Mouse (Mus musculus): ENCODE results near the gene Fsd1l. TPM values are rescaled to one million over a fixed set of nuclear protein-coding genes. Genes with fewer than 3 reads are reported as not detected.

The Fsd1l gene
- total and polyA plus RNA-seq, 2 experiments: 0.05 to 0.74 TPM

GRCm38 (mm10) chr4:53590691-53591447, 40.4 kb upstream of the Fsd1l start:
- TF ChIP-seq CTCF (IDR thresholded peaks at IDR 0.05; ENCODE audit: low read depth, low read length) (no peak), POLR2A (IDR thresholded peaks at IDR 0.05; ENCODE audit: extremely low read depth, insufficient read depth, low read length) (no peak)

GRCm38 (mm10) chr4:53591536-53591935, 39.7 kb upstream of the Fsd1l start:
- Histone ChIP-seq H3K27ac (replicated peaks; ENCODE audit: insufficient read depth, low read depth, low read length) (0 out of 2 replicates have a peak overlapping the region, but pooled peaks have one; percentile 31), H3K27me3 (ENCODE audit: control insufficient read depth, insufficient read depth, low read length) (no peaks in the 10 kb centered on the region), H3K79me2 (ENCODE audit: control insufficient read depth, insufficient read depth, low read length) (no peaks in the 10 kb centered on the region), H3K4me3 (ENCODE audit: insufficient read depth, low read depth, low read length) (no peak overlapping the region), H3K4me1 (ENCODE audit: control insufficient read depth, insufficient read depth, low read length) (peaks cover 11% of the 10 kb centered on the region; the same call in 1 of the 2 replicates), H3K9ac (ENCODE audit: low read depth, low read length) (no peak overlapping the region), H3K36me3 (ENCODE audit: control insufficient read depth, insufficient read depth, low read length) (no peaks in the 10 kb centered on the region)
- TF ChIP-seq CTCF (IDR thresholded peaks at IDR 0.05; ENCODE audit: low read depth, low read length): no peak
- no peak for TF ChIP-seq POLR2A (IDR thresholded peaks at IDR 0.05; ENCODE audit: extremely low read depth, insufficient read depth, low read length)
- WGBS: 88% methylated on average over 11 of the region's 11 CpGs
- DNase-seq (ENCODE audit: extremely low read depth, low read depth, low spot score): no peak

More at GRCm38 (mm10) chr4:53590691-53591447, 40.4 kb upstream of the Fsd1l start:
- DNase-seq (ENCODE audit: extremely low read depth, low read depth, low spot score): peak; percentile 19
- no peaks in the 10 kb centered on the region for H3K36me3 ChIP-seq (ENCODE audit: control insufficient read depth, insufficient read depth, low read length)
- H3K27ac ChIP-seq (replicated peaks; ENCODE audit: insufficient read depth, low read depth, low read length): no peak overlapping the region
- H3K79me2 ChIP-seq (ENCODE audit: control insufficient read depth, insufficient read depth, low read length): no peaks in the 10 kb centered on the region
- 65% methylated on average over 7 of the region's 7 CpGs for WGBS
- H3K4me1 ChIP-seq (ENCODE audit: control insufficient read depth, insufficient read depth, low read length): peaks cover 11% of the 10 kb centered on the region; the same call in 1 of the 2 replicates
- H3K27me3 ChIP-seq (ENCODE audit: control insufficient read depth, insufficient read depth, low read length): no peaks in the 10 kb centered on the region
- no peak overlapping the region for H3K9ac ChIP-seq (ENCODE audit: low read depth, low read length)
- H3K4me3 ChIP-seq (ENCODE audit: insufficient read depth, low read depth, low read length): no peak overlapping the region

- Histone ChIP-seq H3K4me1 (ENCODE audit: control insufficient read depth, insufficient read depth, low read length) (peaks cover 12% of the 10 kb centered on the region; the same call in 1 of the 2 replicates), H3K4me3 (ENCODE audit: insufficient read depth, low read depth, low read length) (no peak overlapping the region), H3K79me2 (ENCODE audit: control insufficient read depth, insufficient read depth, low read length) (no peaks in the 10 kb centered on the region), H3K27me3 (ENCODE audit: control insufficient read depth, insufficient read depth, low read length) (no peaks in the 10 kb centered on the region), H3K27ac (replicated peaks; ENCODE audit: insufficient read depth, low read depth, low read length) (peak overlapping the region; percentile 65), H3K36me3 (ENCODE audit: control insufficient read depth, insufficient read depth, low read length) (no peaks in the 10 kb centered on the region), H3K9ac (ENCODE audit: low read depth, low read length) (no peak overlapping the region)
- WGBS: 74% methylated on average over 8 of the region's 8 CpGs
- TF ChIP-seq POLR2A (IDR thresholded peaks at IDR 0.05; ENCODE audit: extremely low read depth, insufficient read depth, low read length): no peak
- no peak for TF ChIP-seq CTCF (IDR thresholded peaks at IDR 0.05; ENCODE audit: low read depth, low read length)
- DNase-seq (ENCODE audit: extremely low read depth, low read depth, low spot score): no peak
Observed at GRCm38 (mm10) chr4:53591941-53592340, 39.3 kb upstream of the Fsd1l start.

- H3K27me3 ChIP-seq (ENCODE audit: control insufficient read depth, insufficient read depth, low read length): no peaks in the 10 kb centered on the region
- 70% methylated on average over 9 of the region's 9 CpGs for WGBS
- H3K9ac ChIP-seq (ENCODE audit: low read depth, low read length): no peak overlapping the region
- no peaks in the 10 kb centered on the region for H3K79me2 ChIP-seq (ENCODE audit: control insufficient read depth, insufficient read depth, low read length)
- TF ChIP-seq CTCF (IDR thresholded peaks at IDR 0.05; ENCODE audit: low read depth, low read length) (no peak), POLR2A (IDR thresholded peaks at IDR 0.05; ENCODE audit: extremely low read depth, insufficient read depth, low read length) (no peak)
- peak; percentile 24 for DNase-seq (ENCODE audit: extremely low read depth, low read depth, low spot score)
- H3K36me3 ChIP-seq (ENCODE audit: control insufficient read depth, insufficient read depth, low read length): no peaks in the 10 kb centered on the region
- peaks cover 15% of the 10 kb centered on the region for H3K4me1 ChIP-seq (ENCODE audit: control insufficient read depth, insufficient read depth, low read length)
- no peak overlapping the region for H3K4me3 ChIP-seq (ENCODE audit: insufficient read depth, low read depth, low read length)
- peak overlapping the region; percentile 65 for H3K27ac ChIP-seq (replicated peaks; ENCODE audit: insufficient read depth, low read depth, low read length)
Observed at GRCm38 (mm10) chr4:53592386-53592785, 38.9 kb upstream of the Fsd1l start.

- H3K36me3 ChIP-seq (ENCODE audit: control insufficient read depth, insufficient read depth, low read length): no peaks in the 10 kb centered on the region
- peaks cover 15% of the 10 kb centered on the region for H3K4me1 ChIP-seq (ENCODE audit: control insufficient read depth, insufficient read depth, low read length)
- WGBS: 5% methylated on average over 4 of the region's 4 CpGs
- no peak overlapping the region for H3K4me3 ChIP-seq (ENCODE audit: insufficient read depth, low read depth, low read length)
- H3K79me2 ChIP-seq (ENCODE audit: control insufficient read depth, insufficient read depth, low read length): no peaks in the 10 kb centered on the region
- no peak overlapping the region for H3K9ac ChIP-seq (ENCODE audit: low read depth, low read length)
- DNase-seq (ENCODE audit: extremely low read depth, low read depth, low spot score): peak; percentile 81
- no peak for TF ChIP-seq POLR2A (IDR thresholded peaks at IDR 0.05; ENCODE audit: extremely low read depth, insufficient read depth, low read length)
- TF ChIP-seq CTCF (IDR thresholded peaks at IDR 0.05; ENCODE audit: low read depth, low read length): peak; percentile 63
- no peaks in the 10 kb centered on the region for H3K27me3 ChIP-seq (ENCODE audit: control insufficient read depth, insufficient read depth, low read length)
- H3K27ac ChIP-seq (replicated peaks; ENCODE audit: insufficient read depth, low read depth, low read length): no peak overlapping the region
Observed at GRCm38 (mm10) chr4:53594204-53594603, 37.1 kb upstream of the Fsd1l start.

All from liver, adult 2 months (tissue).